Mouse (Mus musculus) neutrophil, adult 5-6 weeks (primary cell): ENCODE data around the gene Lrrc74a. TPM values are rescaled to one million over a fixed set of nuclear protein-coding genes. Genes with fewer than 3 reads are reported as not detected.

Source experiments
- total RNA-seq: library from RNA; stranded (forward); fragments of 200-1000 nt; gene quantifications from 2 replicates; pipeline ENCODE4 v1.2.3, GENCODE M21; 2017

The Lrrc74a gene
- total RNA-seq, 1 experiment from 2014 or later: not detected

Other genes with a start within 250 kb of the Lrrc74a start
- not detected in 2 replicates for gene Vash1, start 55.7 kb upstream of the Lrrc74a start, total RNA-seq
- gene Angel1, start 7.9 kb upstream of the Lrrc74a start, total RNA-seq: 4.1 and 7.0 TPM in 2 replicates
- gene Irf2bpl, start 150.4 kb downstream of the Lrrc74a start, total RNA-seq: 22.7 and 23.0 TPM in 2 replicates
- gene Cipc, start 212.7 kb downstream of the Lrrc74a start, total RNA-seq: 20.4 and 21.2 TPM in 2 replicates